Mouse (Mus musculus) liver, embryonic 14.5 days (tissue): ENCODE results near the gene Atp6ap1l.

Experiments
- CTCF ChIP-seq: IDR thresholded peaks from 2 replicates; pipeline ENCODE4 v1.5.1; 2016; ENCODE audit warnings: antibody characterized with exemption, low read depth, control low read depth
- EP300 ChIP-seq: IDR thresholded peaks from 2 replicates; pipeline ENCODE4 v1.6.1; 2016; ENCODE audit warnings: antibody characterized with exemption, low read depth

DNA sequence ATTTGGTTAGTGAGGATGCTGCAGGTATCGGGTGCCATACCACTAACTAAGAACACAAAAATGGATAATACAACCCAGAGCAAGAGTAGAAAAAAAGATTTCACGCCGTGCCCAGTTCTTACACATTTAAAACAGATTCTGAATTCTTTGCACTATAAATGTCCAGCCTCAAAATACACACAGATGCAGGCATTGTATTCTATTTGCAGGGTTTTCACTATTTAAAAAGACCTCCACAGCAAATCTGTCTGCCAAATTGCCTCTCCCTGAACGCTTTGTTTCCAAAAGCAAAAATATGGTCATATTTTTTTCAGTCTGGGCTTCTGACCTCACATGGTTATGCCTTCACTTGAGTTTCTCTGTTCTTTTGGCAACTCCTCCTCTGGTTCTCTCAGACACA, 10.3 kb downstream of the Atp6ap1l start:
- no peak for TF ChIP-seq CTCF
- no peak for TF ChIP-seq EP300
